Mouse (Mus musculus) T-helper 1 cell (primary cell): Measurements from ENCODE around the gene Ryr1.

Experiments
- in situ Hi-C: fragments of 300-600 bp; cut with MboI, MseI; formaldehyde crosslinking; loops from one replicate; pipeline ENCODE4 v1.15.1; 2025; ENCODE audit warnings: high pct_unique_total_duplicates

Gene Ryr1

GRCm38 (mm10) chr7:28963399-28963923 lies 161.5 kb downstream of the Ryr1 start:
- in situ Hi-C loops: no loop called here

GRCm38 (mm10) chr7:28961927-28962670 lies 162.9 kb downstream of the Ryr1 start, which contains the start of gene Actn4:
TSS of gene Actn4 (minus strand) at chr7:28962340.
- in situ Hi-C loops: no loop called here

GRCm38 (mm10) chr7:28961584-28961926 lies 163.4 kb downstream of the Ryr1 start:
- in situ Hi-C loops: no loop called here

GRCm38 (mm10) chr7:28960354-28961046 lies 164.5 kb downstream of the Ryr1 start:
- in situ Hi-C loops: no loop called here

- in situ Hi-C loops: no loop called here
These were observed 165.4 kb downstream of the Ryr1 start for GRCm38 (mm10) chr7:28959505-28960045.

GRCm38 (mm10) chr7:28958770-28959169 lies 166.2 kb downstream of the Ryr1 start:
- in situ Hi-C loops: no loop called here

- in situ Hi-C loops: no loop called here
These were observed 166.8 kb downstream of the Ryr1 start for GRCm38 (mm10) chr7:28957997-28958725.

- in situ Hi-C loops: no loop called here
These were observed 167.7 kb downstream of the Ryr1 start for GRCm38 (mm10) chr7:28957286-28957685.

- in situ Hi-C loops: no loop called here
These were observed 168.7 kb downstream of the Ryr1 start for GRCm38 (mm10) chr7:28956270-28956669.

- in situ Hi-C loops: no loop called here
These were observed 169.6 kb downstream of the Ryr1 start for GRCm38 (mm10) chr7:28955295-28955897.

- in situ Hi-C loops: no loop called here
These were observed 170.2 kb downstream of the Ryr1 start for GRCm38 (mm10) chr7:28954773-28955172.

GRCm38 (mm10) chr7:28953476-28954376 lies 171.3 kb downstream of the Ryr1 start:
- in situ Hi-C loops: no loop called here
